Mouse (Mus musculus) ES-Bruce4 (cell line): Measurements from ENCODE around the gene Crls1.

ENCODE experiments used
- CTCF ChIP-seq: IDR thresholded peaks from one replicate; pipeline ENCODE4 v1.8.1; 2011; ENCODE audit warnings: low read depth, low read length
- EP300 ChIP-seq: IDR thresholded peaks from 2 replicates; pipeline ENCODE4 v1.6.1; 2011; ENCODE audit warnings: low read depth, low read length; ENCODE audit not compliant: insufficient read depth

GRCm38 (mm10) chr2:132802976-132803375, 43.5 kb upstream of the Crls1 start:
- no peak for TF ChIP-seq CTCF
- no peak for TF ChIP-seq EP300
